Comparison of ENCODE assay signal across 8 mouse cellular contexts in genomic region chr14:20836905-20837376, GRCm38 (mm10). TPM values are rescaled to one million over a fixed set of nuclear protein-coding genes. Genes with fewer than 3 reads are reported as not detected.
DNase-seq lines count a peak whose midpoint lies in the region; ATAC-seq and TF ChIP-seq lines count a peak whose summit lies in the region.

No protein-coding gene starts in this region.

- H3K9me3 ChIP-seq in hindbrain, embryonic 10.5 days: no peaks in the 10 kb centered on the region
- no peaks in the 10 kb centered on the region for H3K9me3 ChIP-seq in liver, embryonic 16.5 days (replicated peaks; ENCODE audit: control insufficient read depth, low read length)

- H3K27ac ChIP-seq in layer of hippocampus, adult 2 months: peak overlapping the region; percentile 52
- peak overlapping the region; percentile 85 for H3K27ac ChIP-seq in hindbrain, embryonic 10.5 days
- H3K27ac ChIP-seq in liver, embryonic 16.5 days (ENCODE audit: low read length): no peak overlapping the region

- H3K4me2 ChIP-seq in liver, embryonic 16.5 days (ENCODE audit: low read depth, low read length): peak overlapping the region; percentile 65

- H3K4me1 ChIP-seq in hindbrain, embryonic 10.5 days (replicated peaks): peaks cover 27% of the 10 kb centered on the region
- no peaks in the 10 kb centered on the region for H3K4me1 ChIP-seq in liver, embryonic 16.5 days (ENCODE audit: control insufficient read depth, low read depth, low read length)

- H3K36me3 ChIP-seq in hindbrain, embryonic 10.5 days: no peaks in the 10 kb centered on the region
- H3K36me3 ChIP-seq in liver, embryonic 16.5 days (ENCODE audit: control insufficient read depth, insufficient read depth): no peaks in the 10 kb centered on the region

- peaks cover 36% of the 10 kb centered on the region for H3K27me3 ChIP-seq in hindbrain, embryonic 10.5 days (ENCODE audit: insufficient read depth, poor library complexity, severe bottlenecking)
- peaks cover 4% of the 10 kb centered on the region; the same call in 1 of the 2 replicates for H3K27me3 ChIP-seq in liver, embryonic 16.5 days (ENCODE audit: control insufficient read depth, insufficient read depth, low read depth, low read length)

- WGBS in hindbrain, embryonic 10.5 days: 8% methylated on average over 10 of the region's 10 CpGs
- WGBS in liver, embryonic 16.5 days (ENCODE audit: insufficient replicate concordance): 3% methylated on average over 10 of the region's 10 CpGs

- no peak for DNase-seq in layer of hippocampus, adult 2 months (ENCODE audit: low spot score in 2 of 2)
- DNase-seq in layer of hippocampus, postnatal 14 days (ENCODE audit: low spot score in 2 of 2): no peak
- no peak for DNase-seq in hindbrain, embryonic 10.5 days (ENCODE audit: low spot score)
- DNase-seq in natural killer cell, adult 2 months (ENCODE audit: low spot score in 2 of 2): no peak
- no peak for DNase-seq in urinary bladder, postnatal 25 days (ENCODE audit: low spot score)
- DNase-seq in layer of hippocampus, adult 18-20 months (ENCODE audit: low spot score in 2 of 2): no peak

- peak overlapping the region; percentile 48 for H3K9ac ChIP-seq in liver, embryonic 16.5 days (ENCODE audit: low read depth, low read length)

- H3K4me3 ChIP-seq in layer of hippocampus, adult 2 months: peak overlapping the region; percentile 60
- peak overlapping the region; percentile 65 for H3K4me3 ChIP-seq in hindbrain, embryonic 10.5 days
- H3K4me3 ChIP-seq in liver, embryonic 16.5 days (ENCODE audit: low read depth, low read length): peak overlapping the region; percentile 54

- peak; percentile 59 for ATAC-seq in common myeloid progenitor, adult 5-6 weeks (replicated peaks; ENCODE audit: low read depth, poor library complexity, severe bottlenecking)
- ATAC-seq in liver, embryonic 16.5 days (ENCODE audit: low read depth): peak; percentile 5; the same call in 1 of the 2 replicates

- no peak for TF ChIP-seq CTCF in layer of hippocampus, adult 2 months (conservative IDR thresholded peaks at IDR 0.05)

RNA-seq across cellular contexts. Expression of gene Plau, which starts 0.5 kb away (rescaled TPM):
- total RNA-seq in layer of hippocampus, adult 2 months (2021): 1 to 10 TPM; 3.2 to 4.2 TPM
- 1 to 10 TPM; 3.7 to 4.6 TPM for total RNA-seq in layer of hippocampus, postnatal 14 days (2021)
- 0.92 and 1.6 TPM in 2 replicates for total RNA-seq in common myeloid progenitor, adult 5-6 weeks (2017)
- polyA plus RNA-seq in hindbrain, embryonic 10.5 days (2016; fragmentation: Nextera tagmentation; extraction: Ambion mirVana): 0.47 and 0.52 TPM in 2 replicates
- 0.91 and 1.2 TPM in 2 replicates for polyA plus RNA-seq in liver, embryonic 16.5 days (2015; fragmentation: Nextera tagmentation; extraction: Ambion mirVana)
- 1 to 10 TPM; 3.3 to 4.5 TPM for total RNA-seq in layer of hippocampus, adult 18-20 months (2021)

RNA-seq across cellular contexts. Expression of gene Camk2g, which starts 43.1 kb away (rescaled TPM):
- 100 to 1,000 TPM; 216 to 229 TPM for total RNA-seq in layer of hippocampus, adult 2 months (2021)
- total RNA-seq in layer of hippocampus, postnatal 14 days (2021): 100 to 1,000 TPM; 186 to 188 TPM
- total RNA-seq in common myeloid progenitor, adult 5-6 weeks (2017): 46.7 and 57.4 TPM in 2 replicates
- polyA plus RNA-seq in hindbrain, embryonic 10.5 days (2016; fragmentation: Nextera tagmentation; extraction: Ambion mirVana): 38.2 and 48.8 TPM in 2 replicates
- 4.1 and 5.2 TPM in 2 replicates for polyA plus RNA-seq in liver, embryonic 16.5 days (2015; fragmentation: Nextera tagmentation; extraction: Ambion mirVana)
- 100 to 1,000 TPM; 225 to 233 TPM for total RNA-seq in layer of hippocampus, adult 18-20 months (2021)
